Mouse (Mus musculus) lung, embryonic 16.5 days (tissue): ENCODE data around the gene Cxcr4. TPM values are rescaled to one million over a fixed set of nuclear protein-coding genes. Genes with fewer than 3 reads are reported as not detected.

Experiments used
- ATAC-seq: fragments of 200-750 bp; cut with Nextera tagmentation; 2 replicates; pipeline ENCODE4 v1.8.0; 2017; ENCODE audit warnings: low read depth, mild to moderate bottlenecking, moderate library complexity
- H3K27ac ChIP-seq: fragments of 300-500 bp; sonication (generic); 2 replicates; pipeline ENCODE4 v1.5.1; 2014; ENCODE audit warnings: mild to moderate bottlenecking, control low read depth, low read length
- H3K27me3 ChIP-seq: fragments of 300-500 bp; sonication (generic); 2 replicates; pipeline ENCODE4 v1.6.1; 2014; ENCODE audit warnings: low read depth, low read length, mixed read lengths; ENCODE audit not compliant: control insufficient read depth, insufficient read depth
- H3K36me3 ChIP-seq: fragments of 300-500 bp; sonication (generic); 2 replicates; pipeline ENCODE4 v1.6.1; 2014; ENCODE audit warnings: low read length; ENCODE audit not compliant: control insufficient read depth, insufficient read depth
- H3K4me1 ChIP-seq: fragments of 300-500 bp; sonication (generic); replicated peaks from 2 replicates; pipeline ENCODE4 v1.6.1; 2014; ENCODE audit warnings: low read length, mixed read lengths; ENCODE audit not compliant: control insufficient read depth, insufficient read depth
- H3K4me2 ChIP-seq: fragments of 300-500 bp; sonication (generic); 2 replicates; pipeline ENCODE4 v1.6.1; 2014; ENCODE audit warnings: low read depth, low read length, control low read depth
- H3K4me3 ChIP-seq: fragments of 300-500 bp; sonication (generic); 2 replicates; pipeline ENCODE4 v1.5.1; 2014; ENCODE audit warnings: mild to moderate bottlenecking, low read length, control low read depth
- H3K9ac ChIP-seq: fragments of 300-500 bp; sonication (generic); 2 replicates; pipeline ENCODE4 v1.6.1; 2014; ENCODE audit warnings: low read length, control low read depth
- H3K9me3 ChIP-seq: fragments of 300-500 bp; sonication (generic); 2 replicates; pipeline ENCODE4 v1.6.1; 2016; ENCODE audit warnings: low read length; ENCODE audit not compliant: control insufficient read depth
- WGBS: fragments of 180-500 bp; shearing (Covaris S2); extraction: QIAGEN DNeasy Blood & Tissue Kit; methylation state at CpG from one replicate; pipeline ENCODE4 v1.1.7; 2014; 5-methylcytosine and 5-hydroxymethylcytosine counted together
- polyA plus RNA-seq: library from polyadenylated mRNA; unstranded; fragments of >200 nt; fragmentation: Nextera tagmentation; extraction: Ambion mirVana; gene quantifications from 2 replicates; pipeline ENCODE4 v1.2.1, GENCODE M21; 2015

The Cxcr4 gene
- polyA plus RNA-seq, 1 experiment from 2014 or later: 9.0 TPM

- Histone ChIP-seq H3K4me1 (peaks cover 10% of the 10 kb centered on the region), H3K4me2 (no peak overlapping the region), H3K9me3 (0 out of 2 replicates have a peak, but pooled peaks cover 2% of the 10 kb centered on the region), H3K27ac (no peak overlapping the region), H3K27me3 (no peaks in the 10 kb centered on the region), H3K9ac (no peak overlapping the region), H3K4me3 (no peak overlapping the region), H3K36me3 (no peaks in the 10 kb centered on the region)
- WGBS: 48% methylated on average over 6 of the region's 6 CpGs
- no peak for ATAC-seq
Observed at GRCm38 (mm10) chr1:128583279-128583872, 8.7 kb downstream of the Cxcr4 start.

- H3K36me3 ChIP-seq: no peaks in the 10 kb centered on the region
- 51% methylated on average over 3 of the region's 3 CpGs for WGBS
- H3K9me3 ChIP-seq: 0 out of 2 replicates have a peak, but pooled peaks cover 2% of the 10 kb centered on the region
- no peak overlapping the region for H3K4me3 ChIP-seq
- H3K27me3 ChIP-seq: no peaks in the 10 kb centered on the region
- H3K9ac ChIP-seq: no peak overlapping the region
- 0 out of 2 replicates have a peak, but pooled peaks have one; percentile 7 for ATAC-seq
- no peak overlapping the region for H3K4me2 ChIP-seq
- H3K4me1 ChIP-seq: no peaks in the 10 kb centered on the region
- no peak overlapping the region for H3K27ac ChIP-seq
Observed at GRCm38 (mm10) chr1:128580321-128580720, 11.8 kb downstream of the Cxcr4 start.

- Histone ChIP-seq H3K27me3 (no peaks in the 10 kb centered on the region), H3K9ac (no peak overlapping the region), H3K27ac (no peak overlapping the region), H3K4me3 (no peak overlapping the region), H3K9me3 (0 out of 2 replicates have a peak, but pooled peaks cover 2% of the 10 kb centered on the region), H3K36me3 (no peaks in the 10 kb centered on the region), H3K4me1 (no peaks in the 10 kb centered on the region), H3K4me2 (no peak overlapping the region)
- no peak for ATAC-seq
- WGBS: 63% methylated on average over 2 of the region's 2 CpGs
Observed at GRCm38 (mm10) chr1:128578454-128578853, 13.6 kb downstream of the Cxcr4 start.

- Histone ChIP-seq H3K4me1 (no peaks in the 10 kb centered on the region), H3K36me3 (no peaks in the 10 kb centered on the region), H3K9me3 (no peaks in the 10 kb centered on the region), H3K27ac (no peak overlapping the region), H3K9ac (no peak overlapping the region), H3K4me2 (no peak overlapping the region), H3K4me3 (no peak overlapping the region), H3K27me3 (no peaks in the 10 kb centered on the region)
- 61% methylated on average over 4 of the region's 4 CpGs for WGBS
- no peak for ATAC-seq
Observed at GRCm38 (mm10) chr1:128575096-128575495, 17.0 kb downstream of the Cxcr4 start.

GRCm38 (mm10) chr1:128571033-128571432 lies 21.1 kb downstream of the Cxcr4 start:
- Histone ChIP-seq H3K27ac (no peak overlapping the region), H3K4me3 (no peak overlapping the region), H3K4me1 (no peaks in the 10 kb centered on the region), H3K9ac (no peak overlapping the region), H3K4me2 (no peak overlapping the region), H3K27me3 (no peaks in the 10 kb centered on the region), H3K36me3 (no peaks in the 10 kb centered on the region), H3K9me3 (no peaks in the 10 kb centered on the region)
- WGBS: 41% methylated on average over 3 of the region's 3 CpGs
- ATAC-seq: no peak

- 77% methylated on average over 17 of the region's 17 CpGs for WGBS
- no peak for ATAC-seq
Observed at GRCm38 (mm10) chr1:128569992-128570648, 22.0 kb downstream of the Cxcr4 start.

GRCm38 (mm10) chr1:128567224-128568197 lies 24.6 kb downstream of the Cxcr4 start:
- Histone ChIP-seq H3K27me3 (no peaks in the 10 kb centered on the region), H3K27ac (no peak overlapping the region), H3K4me2 (no peak overlapping the region), H3K4me1 (no peaks in the 10 kb centered on the region), H3K4me3 (no peak overlapping the region), H3K9me3 (no peaks in the 10 kb centered on the region), H3K9ac (no peak overlapping the region), H3K36me3 (no peaks in the 10 kb centered on the region)
- WGBS: 75% methylated on average over 12 of the region's 12 CpGs
- ATAC-seq: no peak

More at GRCm38 (mm10) chr1:128569992-128570648, 22.0 kb downstream of the Cxcr4 start:
- Histone ChIP-seq H3K4me1 (no peaks in the 10 kb centered on the region), H3K4me2 (no peak overlapping the region), H3K27ac (no peak overlapping the region), H3K9ac (no peak overlapping the region), H3K4me3 (no peak overlapping the region), H3K27me3 (no peaks in the 10 kb centered on the region), H3K9me3 (no peaks in the 10 kb centered on the region), H3K36me3 (no peaks in the 10 kb centered on the region)

- Histone ChIP-seq H3K36me3 (no peaks in the 10 kb centered on the region), H3K4me3 (no peak overlapping the region), H3K4me1 (no peaks in the 10 kb centered on the region), H3K4me2 (no peak overlapping the region), H3K9ac (no peak overlapping the region), H3K27me3 (no peaks in the 10 kb centered on the region), H3K9me3 (no peaks in the 10 kb centered on the region), H3K27ac (no peak overlapping the region)
- 67% methylated on average over 3 of the region's 3 CpGs for WGBS
- no peak for ATAC-seq
Observed at GRCm38 (mm10) chr1:128563905-128564304, 28.2 kb downstream of the Cxcr4 start.
